Mouse (Mus musculus) bone marrow, adult 2 months (tissue): Measurements from ENCODE around the gene Elmsan1. TPM values are rescaled to one million over a fixed set of nuclear protein-coding genes. Genes with fewer than 3 reads are reported as not detected.

ENCODE experiments used
- H3K27ac ChIP-seq: fragments of 200-500 bp; 2 replicates; pipeline ENCODE4 v1.5.1; 2012; ENCODE audit warnings: low read depth, mild to moderate bottlenecking, control low read depth, inconsistent platforms, low read length; ENCODE audit not compliant: control insufficient read depth, poor library complexity, insufficient read depth
- H3K4me1 ChIP-seq: fragments of 200-500 bp; 2 replicates; pipeline ENCODE4 v1.6.1; 2011; ENCODE audit warnings: low read length; ENCODE audit not compliant: control insufficient read depth, insufficient read depth
- H3K4me3 ChIP-seq: fragments of 200-500 bp; replicated peaks from 2 replicates; pipeline ENCODE3; 2011; ENCODE audit warnings: mild to moderate bottlenecking, low read depth, low read length, control low read depth; ENCODE audit not compliant: control insufficient read depth
- CTCF ChIP-seq: fragments of 200-500 bp; IDR thresholded peaks from 2 replicates; pipeline ENCODE4 v1.5.1; 2011; ENCODE audit warnings: low read length, control low read depth; ENCODE audit not compliant: control insufficient read depth, insufficient read depth
- POLR2A ChIP-seq: fragments of 200-500 bp; IDR thresholded peaks from 2 replicates; pipeline ENCODE4 v1.6.1; 2011; ENCODE audit warnings: low read depth, mild to moderate bottlenecking, control low read depth, low read length, borderline replicate concordance; ENCODE audit not compliant: control insufficient read depth
- whole genome bisulfite sequencing: fragments of 180-500 bp; shearing (Covaris S2); methylation state at CpG from one replicate; pipeline ENCODE4 v1.1.7; 2018; 5-methylcytosine and 5-hydroxymethylcytosine counted together
- polyA plus RNA-seq: library from polyadenylated mRNA; stranded (reverse); fragments of >200 nt; gene quantifications from 2 replicates; pipeline ENCODE4 v1.2.4, GENCODE M21; 2011; ENCODE audit warnings: low replicate concordance; ENCODE audit not compliant: missing spikeins, insufficient read depth, insufficient read length

The Elmsan1 gene
- polyA plus RNA-seq, 1 experiment = 20.0 TPM

GRCm38 (mm10) chr12:84201686-84202484 is 16.8 kb downstream of the Elmsan1 start:
- no peak for TF ChIP-seq CTCF
- no peak for TF ChIP-seq POLR2A
- H3K4me1 ChIP-seq = peaks cover 35% of the 10 kb centered on the region
- peak overlapping the region; percentile 83 for H3K27ac ChIP-seq
- H3K4me3 ChIP-seq = no peak overlapping the region
- WGBS = 61% methylated on average over 18 of the region's 18 CpGs

- Histone ChIP-seq H3K27ac (peak overlapping the region; percentile 55), H3K4me1 (peaks cover 30% of the 10 kb centered on the region), H3K4me3 (no peak overlapping the region)
- WGBS = 48% methylated on average over 4 of the region's 4 CpGs
- no peak for TF ChIP-seq POLR2A
- no peak for TF ChIP-seq CTCF
Measured at GRCm38 (mm10) chr12:84201222-84201621, 17.5 kb downstream of the Elmsan1 start.

GRCm38 (mm10) chr12:84198880-84199279 is 19.8 kb downstream of the Elmsan1 start:
- peaks cover 25% of the 10 kb centered on the region for H3K4me1 ChIP-seq
- H3K27ac ChIP-seq = peak overlapping the region; percentile 5
- peak overlapping the region; percentile 2 for H3K4me3 ChIP-seq
- TF ChIP-seq CTCF = no peak
- TF ChIP-seq POLR2A = no peak
- WGBS = 65% methylated on average over 10 of the region's 10 CpGs

- H3K4me1 ChIP-seq = peaks cover 21% of the 10 kb centered on the region
- no peak overlapping the region for H3K4me3 ChIP-seq
- TF ChIP-seq CTCF = no peak
- TF ChIP-seq POLR2A = no peak
- 81% methylated on average over 8 of the region's 8 CpGs for WGBS
- H3K27ac ChIP-seq = no peak overlapping the region; the same call in 1 of the 2 replicates
Measured at GRCm38 (mm10) chr12:84198076-84198679, 20.5 kb downstream of the Elmsan1 start.

- H3K4me1 ChIP-seq = peaks cover 8% of the 10 kb centered on the region
- no peak overlapping the region for H3K27ac ChIP-seq
- 30% methylated on average over 6 of the region's 6 CpGs for WGBS
- no peak for TF ChIP-seq POLR2A
- no peak for TF ChIP-seq CTCF
- H3K4me3 ChIP-seq = no peak overlapping the region
Measured at GRCm38 (mm10) chr12:84195195-84195594, 23.5 kb downstream of the Elmsan1 start.

- Histone ChIP-seq H3K27ac (peak overlapping the region; percentile 27; the same call in 1 of the 2 replicates), H3K4me3 (peak overlapping the region; percentile 55), H3K4me1 (peaks cover 7% of the 10 kb centered on the region)
- 4% methylated on average over 13 of the region's 13 CpGs for WGBS
- TF ChIP-seq POLR2A = no peak
- no peak for TF ChIP-seq CTCF
Measured at GRCm38 (mm10) chr12:84194400-84195109, 24.1 kb downstream of the Elmsan1 start.

GRCm38 (mm10) chr12:84193642-84194399 is 24.9 kb downstream of the Elmsan1 start:
- TF ChIP-seq CTCF = peak; percentile 17; the same call in 1 of the 2 replicates
- peak; percentile 96 for TF ChIP-seq POLR2A

More at GRCm38 (mm10) chr12:84193642-84194399, 24.9 kb downstream of the Elmsan1 start:
- Histone ChIP-seq H3K4me1 (peaks cover 11% of the 10 kb centered on the region), H3K27ac (peak overlapping the region; percentile 98), H3K4me3 (peak overlapping the region; percentile 96)
- WGBS = under 1% methylated on average over 49 of the region's 49 CpGs
